Mouse (Mus musculus): ENCODE data around the gene Taf1c.

Taf1c gene

DNA sequence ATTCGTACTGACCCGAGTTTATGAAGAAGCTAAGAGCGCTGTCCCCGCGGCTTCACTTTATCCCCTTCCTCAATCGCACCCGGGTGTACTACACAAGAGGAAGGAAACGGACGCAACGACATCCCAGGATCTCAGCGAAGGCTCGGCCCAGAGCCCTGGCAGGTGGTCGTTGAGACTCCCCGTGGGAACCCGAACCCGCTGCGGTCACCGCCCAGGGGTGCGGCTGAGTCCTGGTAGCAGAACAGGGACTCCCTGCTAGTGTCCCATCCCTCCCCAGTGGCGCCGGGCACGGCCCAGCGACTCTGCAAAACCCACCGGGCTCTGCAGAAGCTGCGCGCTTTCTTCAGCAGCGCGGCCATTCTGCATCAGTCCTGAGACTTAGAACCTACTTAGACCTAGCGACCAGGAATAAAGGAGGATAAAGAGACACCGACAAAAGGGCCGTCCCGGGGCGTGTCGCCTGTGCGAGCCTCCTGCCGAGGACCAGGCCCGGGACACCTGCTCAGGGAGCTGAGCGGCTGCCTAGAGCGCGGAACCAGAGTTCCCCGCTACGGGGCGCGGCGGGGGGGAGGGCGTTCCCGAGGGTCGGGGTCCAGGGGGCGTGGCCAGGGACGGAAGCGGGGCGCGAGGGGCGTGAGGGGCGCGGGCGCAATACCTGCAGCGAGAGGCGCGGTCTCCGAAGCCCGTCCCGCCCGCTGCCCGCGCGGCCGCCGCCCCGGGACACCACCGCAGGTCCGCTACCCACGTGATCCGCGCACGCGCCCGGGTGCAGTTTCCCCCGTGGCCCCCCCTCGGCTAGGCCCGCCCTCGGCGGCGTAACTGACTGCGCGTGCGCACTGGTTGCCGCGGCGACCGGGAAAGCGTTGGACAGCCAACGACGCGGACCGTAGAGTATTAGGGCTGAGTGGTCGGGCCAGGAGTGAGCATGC is 30.3 kb downstream of the Taf1c start, which contains the start of the genes Hsdl1 and Dnaaf1:
Gene Hsdl1 (minus strand): TSS at position 747 of the 929 bp plus-strand sequence.
Gene Dnaaf1 (plus strand): TSS at position 799 of the 929 bp plus-strand sequence.
- peak; percentile 95 to 97 for DNase-seq (ENCODE audit: low spot score in 2 of 2)

DNA sequence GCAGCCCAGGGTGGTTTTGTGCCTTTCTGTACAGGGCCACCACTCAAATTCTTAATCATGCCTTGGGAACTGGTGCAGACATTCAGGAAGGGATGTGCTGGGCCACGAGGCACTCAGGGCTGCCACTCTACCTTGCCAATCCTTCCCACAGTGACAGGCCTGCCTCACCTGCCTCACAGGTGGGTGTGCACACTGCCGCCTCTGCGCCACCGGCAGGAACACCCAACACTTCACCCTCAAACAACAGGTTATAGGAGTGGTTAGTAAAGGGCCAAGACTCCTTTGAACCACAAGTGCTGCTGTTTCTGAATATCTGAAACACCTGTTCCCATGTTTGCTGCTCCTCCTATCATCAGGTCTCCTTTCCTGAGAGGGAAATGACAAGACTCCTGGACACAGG is 32.6 kb downstream of the Taf1c start:
- DNase-seq (ENCODE audit: low spot score in 2 of 2) = no peak

DNA sequence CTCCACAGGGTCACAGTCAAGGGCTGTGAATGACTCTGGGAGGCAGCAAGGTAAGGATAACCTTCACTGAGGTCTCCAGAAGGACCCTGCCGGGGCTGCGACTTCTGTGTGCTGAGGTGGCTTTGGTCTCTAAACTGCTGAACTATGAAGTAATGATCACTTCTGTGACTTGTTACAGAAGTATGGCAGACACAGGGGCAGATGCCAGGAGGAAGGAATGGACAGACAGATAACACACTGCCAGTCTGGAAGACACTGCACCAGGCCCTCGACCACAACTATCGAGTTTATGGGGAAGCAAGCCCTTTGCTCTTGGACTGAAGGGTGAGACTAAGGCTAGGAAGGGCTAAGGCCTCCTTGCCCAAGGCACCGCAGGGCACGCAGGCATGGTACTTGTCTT is 33.9 kb downstream of the Taf1c start:
- no peak for DNase-seq (ENCODE audit: low spot score in 2 of 2)

- no peak for DNase-seq (ENCODE audit: low spot score in 2 of 2)
These were observed 35.1 kb downstream of the Taf1c start for GRCm38 (mm10) chr8:119569881-119570280.

DNA sequence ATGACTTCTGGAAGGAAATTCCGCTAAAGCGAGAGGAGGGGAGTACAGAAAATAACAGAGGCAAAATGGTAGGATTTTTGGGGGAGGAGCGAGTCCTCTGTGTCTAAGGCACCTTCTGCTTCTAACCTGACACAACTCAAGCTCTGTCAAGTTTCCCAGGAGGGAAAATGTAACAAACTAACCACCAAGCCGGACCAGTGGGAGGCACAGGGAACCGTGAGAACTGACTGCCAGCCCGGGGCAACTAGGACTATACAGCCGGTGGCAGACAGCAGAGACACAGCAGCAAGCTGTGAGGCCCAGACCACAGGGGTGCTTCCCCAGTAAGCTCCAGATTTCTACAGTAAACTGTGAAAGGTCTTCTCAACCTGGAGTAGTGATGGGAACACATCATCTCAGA is 36.1 kb downstream of the Taf1c start:
- DNase-seq (ENCODE audit: low spot score in 2 of 2) = no peak

GRCm38 (mm10) chr8:119568251-119568650 is 36.8 kb downstream of the Taf1c start:
- DNase-seq (ENCODE audit: low spot score in 2 of 2) = no peak

GRCm38 (mm10) chr8:119566367-119566766 is 38.7 kb downstream of the Taf1c start:
- no peak for DNase-seq (ENCODE audit: low spot score in 2 of 2)

GRCm38 (mm10) chr8:119563849-119564251 is 41.2 kb downstream of the Taf1c start:
- DNase-seq (ENCODE audit: low spot score in 2 of 2) = no peak

DNA sequence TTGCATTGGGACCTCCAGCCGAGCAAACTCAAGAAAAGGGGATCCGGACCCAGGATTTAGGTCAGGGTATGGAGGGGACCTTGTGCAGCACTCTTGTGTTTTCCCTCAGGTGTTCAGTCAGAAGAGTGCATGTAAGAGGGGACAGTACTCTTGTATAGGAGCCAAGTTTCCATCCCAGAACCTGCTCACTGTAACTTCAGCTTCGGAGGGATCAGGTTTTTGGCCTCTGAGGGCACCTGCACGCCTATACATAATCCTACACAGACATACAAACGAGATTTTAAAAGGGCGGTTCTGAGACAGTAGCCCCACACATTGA is 45.7 kb downstream of the Taf1c start:
- DNase-seq (ENCODE audit: low spot score in 2 of 2) = no peak

DNA sequence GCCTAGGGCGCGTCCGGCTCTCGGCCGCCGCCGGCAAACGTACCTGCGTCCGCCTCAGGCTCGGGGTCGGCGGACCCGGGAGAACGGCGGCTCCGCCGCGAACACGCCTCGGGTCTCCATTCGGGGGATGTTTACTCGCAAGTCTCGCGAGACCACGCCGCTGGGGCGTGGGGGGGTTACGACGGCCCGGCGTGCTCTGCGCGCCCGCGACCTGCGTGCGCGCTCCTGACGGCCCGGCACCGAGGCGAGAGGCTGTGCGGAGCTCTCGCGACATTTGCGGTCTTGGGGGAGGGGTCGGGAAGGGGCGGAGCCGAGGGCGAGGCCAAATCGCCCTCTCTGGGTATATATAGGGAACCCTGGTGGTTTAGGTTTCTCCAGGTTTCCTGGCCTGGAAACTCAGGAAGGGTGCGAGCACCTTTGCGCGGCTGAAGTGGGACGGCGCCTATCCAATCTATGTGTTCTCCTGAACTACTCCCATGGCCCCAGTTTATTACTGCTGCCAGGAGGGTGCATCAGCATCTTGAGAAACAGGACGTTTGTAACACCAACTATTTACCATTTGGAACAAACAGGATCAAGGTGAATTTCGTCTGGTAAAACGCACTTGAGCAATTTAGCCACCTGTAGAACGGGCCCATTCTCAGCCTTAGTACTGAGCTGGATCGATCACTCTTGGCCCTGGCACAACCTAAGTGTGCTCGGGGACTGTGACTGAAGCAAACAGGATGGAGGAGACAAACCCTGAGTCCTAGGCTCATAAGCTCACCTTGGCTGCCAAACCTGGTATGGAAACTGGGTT is 46.2 kb downstream of the Taf1c start, which contains the start of gene Mbtps1:
Gene Mbtps1 (minus strand): TSS at position 133 of the 799 bp plus-strand sequence.
- peak; percentile 98 for DNase-seq (ENCODE audit: low spot score in 2 of 2)

- peak in 1 of 2 experiments; percentile 80 for DNase-seq (ENCODE audit: low spot score in 2 of 2)
These were observed 47.0 kb downstream of the Taf1c start for GRCm38 (mm10) chr8:119557821-119558602.

GRCm38 (mm10) chr8:119557132-119557531 is 47.9 kb downstream of the Taf1c start:
- no peak for DNase-seq (ENCODE audit: low spot score in 2 of 2)

DNA sequence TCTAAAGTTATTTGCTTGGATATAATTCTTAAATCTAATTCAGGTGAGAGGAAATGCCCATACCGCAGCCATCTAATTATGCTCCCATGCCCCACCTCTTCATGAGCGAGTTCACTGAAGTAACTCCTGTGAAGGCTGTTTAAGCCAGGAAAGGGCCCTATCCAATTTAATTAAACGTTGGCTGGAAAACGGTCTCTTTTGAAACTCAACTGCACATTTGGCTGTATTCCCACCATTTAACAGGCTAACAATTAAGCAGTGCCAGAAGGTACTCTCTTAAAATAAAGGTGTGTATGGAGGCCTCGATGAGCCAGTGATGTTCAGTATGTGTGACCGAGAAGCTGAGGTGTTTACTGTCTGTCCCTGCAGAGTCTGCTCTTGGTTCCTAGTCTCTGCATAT is 49.2 kb downstream of the Taf1c start:
- no peak for DNase-seq (ENCODE audit: low spot score in 2 of 2)

GRCm38 (mm10) chr8:119552967-119553366 is 52.1 kb downstream of the Taf1c start:
- no peak for DNase-seq (ENCODE audit: low spot score in 2 of 2)

DNA sequence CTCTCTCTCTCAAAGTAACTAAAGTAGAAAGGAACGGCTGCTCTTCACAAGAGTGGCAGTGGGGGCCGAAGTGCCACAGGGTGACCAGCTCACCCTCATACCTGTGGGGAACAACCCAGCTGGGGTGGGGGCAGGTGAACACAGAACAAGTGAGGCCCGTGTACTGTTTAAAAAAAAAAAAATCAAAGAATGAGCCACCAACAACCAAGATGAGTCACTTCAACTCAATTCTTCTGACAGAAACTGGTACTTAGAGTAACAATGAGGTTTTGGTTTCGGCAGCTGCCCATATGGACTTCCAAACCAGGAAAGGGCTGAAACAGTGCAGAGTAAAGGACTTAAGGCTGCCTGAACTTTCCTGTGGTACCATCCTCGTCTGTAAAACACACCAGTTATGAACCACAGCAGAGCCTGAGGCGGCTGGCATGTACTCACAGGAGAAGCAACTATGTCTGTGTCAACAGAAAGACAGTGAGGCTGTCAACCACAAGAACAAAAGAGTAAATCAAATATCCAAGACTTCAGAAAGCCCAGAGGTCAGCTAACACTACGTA is 56.4 kb downstream of the Taf1c start:
- no peak for DNase-seq (ENCODE audit: low spot score in 2 of 2)

Measured in right cerebral cortex, postnatal 10 days (tissue).